Mouse (Mus musculus) B cell, adult 2 months (primary cell): Measurements from ENCODE around the gene Igf2bp3.

Experiments used
- DNase-seq, 2 experiments: peaks; one replicate each; pipeline ENCODE4 v3.0.0; 2022

Igf2bp3 gene

GRCm38 (mm10) chr6:49171216-49171615 is 43.5 kb downstream of the Igf2bp3 start:
- DNase-seq = no peak

GRCm38 (mm10) chr6:49168648-49169047 is 46.1 kb downstream of the Igf2bp3 start:
- DNase-seq = no peak

GRCm38 (mm10) chr6:49167406-49167805 is 47.4 kb downstream of the Igf2bp3 start:
- no peak for DNase-seq

GRCm38 (mm10) chr6:49166318-49166717 is 48.4 kb downstream of the Igf2bp3 start:
- DNase-seq = no peak

GRCm38 (mm10) chr6:49165855-49166254 is 48.9 kb downstream of the Igf2bp3 start:
- DNase-seq = no peak

- DNase-seq = no peak
Observed at GRCm38 (mm10) chr6:49165101-49165500, 49.7 kb downstream of the Igf2bp3 start.

GRCm38 (mm10) chr6:49164701-49165100 is 50.1 kb downstream of the Igf2bp3 start:
- DNase-seq = no peak

- no peak for DNase-seq
Observed at GRCm38 (mm10) chr6:49159971-49160370, 54.8 kb downstream of the Igf2bp3 start.

- DNase-seq = no peak
Observed at GRCm38 (mm10) chr6:49156826-49157175, 58.0 kb downstream of the Igf2bp3 start.

- DNase-seq = no peak
Observed at GRCm38 (mm10) chr6:49156170-49156825, 58.5 kb downstream of the Igf2bp3 start.

GRCm38 (mm10) chr6:49151465-49151864 is 63.3 kb downstream of the Igf2bp3 start:
- DNase-seq = no peak

GRCm38 (mm10) chr6:49150349-49151229 is 64.2 kb downstream of the Igf2bp3 start:
- no peak for DNase-seq

GRCm38 (mm10) chr6:49149202-49149930 is 65.4 kb downstream of the Igf2bp3 start:
- DNase-seq = no peak

- no peak for DNase-seq
Observed at GRCm38 (mm10) chr6:49148781-49149180, 66.0 kb downstream of the Igf2bp3 start.

GRCm38 (mm10) chr6:49148368-49148767 is 66.4 kb downstream of the Igf2bp3 start:
- no peak for DNase-seq

GRCm38 (mm10) chr6:49146461-49146860 is 68.3 kb downstream of the Igf2bp3 start:
- no peak for DNase-seq

- DNase-seq = peak; percentile 6 to 15
Observed at GRCm38 (mm10) chr6:49142428-49142827, 72.3 kb downstream of the Igf2bp3 start.

- no peak for DNase-seq
Observed at GRCm38 (mm10) chr6:49141125-49141524, 73.6 kb downstream of the Igf2bp3 start.

GRCm38 (mm10) chr6:49138159-49139051 is 76.4 kb downstream of the Igf2bp3 start:
- no peak for DNase-seq

- no peak for DNase-seq
Observed at GRCm38 (mm10) chr6:49136739-49137138, 78.0 kb downstream of the Igf2bp3 start.

- DNase-seq = no peak
Observed at GRCm38 (mm10) chr6:49132352-49133090, 82.2 kb downstream of the Igf2bp3 start.

GRCm38 (mm10) chr6:49131855-49132254 is 82.9 kb downstream of the Igf2bp3 start:
- DNase-seq = no peak
